9 mouse cellular contexts compared by ENCODE assay signal in genomic region chr9:117966326-117966989, GRCm38 (mm10).
A peak's percentile ranks its signal among the peaks of the same experiment; 100 is the strongest.
DNase-seq lines count a peak whose midpoint lies in the region; ATAC-seq and TF ChIP-seq lines count a peak whose summit lies in the region.
"Had no signal": no experiment of that assay in that cellular context is flagged by ENCODE, and none has a peak within 500 bp of the region (broad histone marks: within the 10 kb centered on the region; RNA-seq: fewer than 3 reads in every experiment).

No protein-coding gene starts in this region.

- no peak overlapping the region for H3K9ac ChIP-seq in heart, adult 2 months (ENCODE audit: low read depth, low read length)
- H3K9ac ChIP-seq: heart, embryonic 15.5 days had no signal

- H3K4me1 ChIP-seq in heart, adult 2 months (ENCODE audit: control insufficient read depth, insufficient read depth, low read length): no peaks in the 10 kb centered on the region
- 0 out of 2 replicates have a peak, but pooled peaks cover 5% of the 10 kb centered on the region for H3K4me1 ChIP-seq in heart, embryonic 10.5 days
- H3K4me1 ChIP-seq: heart, embryonic 15.5 days had no signal

- ATAC-seq in common myeloid progenitor, adult 5-6 weeks (replicated peaks; ENCODE audit: low read depth, poor library complexity, severe bottlenecking): peak; percentile 86

- 51% methylated on average over 10 of the region's 10 CpGs for WGBS in heart, adult 2 months
- WGBS in heart, embryonic 10.5 days: 60% methylated on average over 10 of the region's 10 CpGs

- peak; percentile 67 for TF ChIP-seq CTCF in heart, adult 2 months (IDR thresholded peaks at IDR 0.05)

- intact Hi-C loops in heart, adult 2 months (cut with DNase I): loop anchor here (2.0 to 10.0 kb wide), 2 partner anchors 64 to 1542 kb away; no protein-coding TSS in a partner anchor
- intact Hi-C loops in left cerebral cortex, postnatal 14 days (cut with DNase I): loop anchor here (5.0 kb wide), 1 partner anchor 1539 kb away; no protein-coding TSS in a partner anchor

- H3K27me3 ChIP-seq in heart, adult 2 months (ENCODE audit: control insufficient read depth, insufficient read depth, low read length): no peaks in the 10 kb centered on the region
- H3K27me3 ChIP-seq in heart, embryonic 10.5 days (ENCODE audit: insufficient read depth, poor library complexity, severe bottlenecking): no peaks in the 10 kb centered on the region
- H3K27me3 ChIP-seq: heart, embryonic 15.5 days had no signal

- no peak for TF ChIP-seq POLR2A in heart, adult 2 months (IDR thresholded peaks at IDR 0.05; ENCODE audit: insufficient read depth, low read depth, low read length)

- no peak for TF ChIP-seq EP300 in heart, adult 2 months (IDR thresholded peaks at IDR 0.05; ENCODE audit: insufficient read depth, low read depth, low read length)

- H3K4me3 ChIP-seq in heart, adult 2 months: no peak overlapping the region
- H3K4me3 ChIP-seq in heart, embryonic 10.5 days: no peak overlapping the region
- H3K4me3 ChIP-seq: heart, embryonic 15.5 days had no signal

- no peak for DNase-seq in heart, adult 2 months
- no peak for DNase-seq in heart, embryonic 10.5 days (ENCODE audit: low spot score)
- peak; percentile 36 for DNase-seq in MN1 (ENCODE audit: low spot score)
- peak; percentile 28 for DNase-seq in heart, postnatal 4 days
- peak; percentile 60 to 64 for DNase-seq in left cerebral cortex, postnatal 14 days (ENCODE audit: low spot score in 2 of 2)
- DNase-seq in right cerebral cortex, postnatal 10 days (ENCODE audit: low spot score in 2 of 2): peak; percentile 35 to 53
- DNase-seq in thymus, postnatal 10 days (ENCODE audit: low spot score in 2 of 2): no peak

- no peaks in the 10 kb centered on the region for H3K36me3 ChIP-seq in heart, adult 2 months (ENCODE audit: control insufficient read depth, insufficient read depth, low read length)
- no peaks in the 10 kb centered on the region for H3K36me3 ChIP-seq in heart, embryonic 10.5 days
- H3K36me3 ChIP-seq: heart, embryonic 15.5 days had no signal

- H3K79me2 ChIP-seq in heart, adult 2 months (replicated peaks; ENCODE audit: control insufficient read depth, insufficient read depth, low read length): no peaks in the 10 kb centered on the region

- no peak overlapping the region for H3K27ac ChIP-seq in heart, adult 2 months
- H3K27ac ChIP-seq in heart, embryonic 10.5 days: no peak overlapping the region
- H3K27ac ChIP-seq: heart, embryonic 15.5 days had no signal

- H3K9me3 ChIP-seq in heart, embryonic 10.5 days: no peaks in the 10 kb centered on the region
- H3K9me3 ChIP-seq: heart, embryonic 15.5 days had no signal

Comparison
In these comparisons a context has a peak if more than half of its experiments do, and no peak if none do; other contexts are left out.
1. DNase-seq: peak in MN1 (single experiment), heart, postnatal 4 days (single experiment), left cerebral cortex, postnatal 14 days (2 of 2) and right cerebral cortex, postnatal 10 days (2 of 2); none in heart, adult 2 months (0 of 2), heart, embryonic 10.5 days (single experiment) and thymus, postnatal 10 days (0 of 2).